Mouse (Mus musculus) stomach, embryonic 15.5 days (tissue): Measurements from ENCODE around the gene Dek. TPM values are rescaled to one million over a fixed set of nuclear protein-coding genes. Genes with fewer than 3 reads are reported as not detected.

Source experiments
- ATAC-seq: fragments of 200-750 bp; cut with Nextera tagmentation; 2 replicates; pipeline ENCODE4 v1.8.0; 2017; ENCODE audit warnings: low read depth, moderate number of reproducible peaks, moderate TSS enrichment; ENCODE audit not compliant: insufficient read depth, low FRiP score
- H3K27ac ChIP-seq: fragments of 300-500 bp; sonication (generic); 2 replicates; pipeline ENCODE4 v1.5.1; 2015; ENCODE audit warnings: mild to moderate bottlenecking, inconsistent platforms
- H3K27me3 ChIP-seq: fragments of 300-500 bp; sonication (generic); replicated peaks from 2 replicates; pipeline ENCODE4 v1.6.1; 2015; ENCODE audit warnings: inconsistent platforms
- H3K36me3 ChIP-seq: fragments of 300-500 bp; sonication (generic); 2 replicates; pipeline ENCODE4 v1.6.1; 2015; ENCODE audit warnings: inconsistent platforms
- H3K4me1 ChIP-seq: fragments of 300-500 bp; sonication (generic); 2 replicates; pipeline ENCODE4 v1.6.1; 2015; ENCODE audit warnings: inconsistent platforms
- H3K4me2 ChIP-seq: fragments of 300-500 bp; sonication (generic); 2 replicates; pipeline ENCODE4 v1.6.1; 2015; ENCODE audit warnings: mild to moderate bottlenecking, inconsistent platforms
- H3K4me3 ChIP-seq: fragments of 300-500 bp; sonication (generic); replicated peaks from 2 replicates; pipeline ENCODE4 v1.5.1; 2015; ENCODE audit warnings: inconsistent platforms
- H3K9ac ChIP-seq: fragments of 300-500 bp; sonication (generic); 2 replicates; pipeline ENCODE4 v1.6.1; 2015; ENCODE audit warnings: inconsistent platforms
- H3K9me3 ChIP-seq: fragments of 300-500 bp; sonication (generic); 2 replicates; pipeline ENCODE4 v1.6.1; 2016; ENCODE audit warnings: inconsistent platforms
- WGBS: fragments of 180-500 bp; shearing (Covaris S2); methylation state at CpG from one replicate; pipeline ENCODE4 v1.1.7; 2015; 5-methylcytosine and 5-hydroxymethylcytosine counted together
- polyA plus RNA-seq: library from polyadenylated mRNA; unstranded; fragments of >200 nt; fragmentation: Nextera tagmentation; extraction: Ambion mirVana; gene quantifications from 2 replicates; pipeline ENCODE4 v1.2.1, GENCODE M21; 2015

Gene Dek
- polyA plus RNA-seq, 1 experiment from 2014 or later, result 291 TPM

DNA sequence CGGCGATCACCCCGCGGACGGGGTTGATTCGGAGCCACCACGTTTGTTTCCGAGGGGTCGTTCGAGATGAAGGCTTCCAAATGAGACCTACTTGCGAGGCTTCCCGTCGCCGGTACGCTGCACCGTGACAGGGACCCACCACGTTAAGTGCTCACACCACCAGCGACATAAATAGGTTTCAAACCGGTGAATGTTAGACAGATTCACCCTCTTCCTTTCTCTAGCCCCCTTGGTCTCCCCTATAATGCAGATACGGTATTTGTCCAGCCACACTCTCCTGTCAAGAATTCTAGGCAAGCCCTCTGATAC, 533 bp upstream of the Dek start:
- H3K9me3 ChIP-seq, result no peaks in the 10 kb centered on the region
- H3K36me3 ChIP-seq, result no peaks in the 10 kb centered on the region
- WGBS, result under 1% methylated on average over 20 of the region's 20 CpGs
- H3K9ac ChIP-seq, result peak overlapping the region; percentile 59
- H3K4me3 ChIP-seq, result peak overlapping the region; percentile 96
- H3K27ac ChIP-seq, result peak overlapping the region; percentile 100
- peaks cover 14% of the 10 kb centered on the region for H3K4me1 ChIP-seq
- peak overlapping the region; percentile 74 for H3K4me2 ChIP-seq
- H3K27me3 ChIP-seq, result no peaks in the 10 kb centered on the region
- no peak for ATAC-seq

- WGBS, result under 1% methylated on average over 25 of the region's 25 CpGs
- peak overlapping the region; percentile 74 for H3K4me2 ChIP-seq
- no peak for ATAC-seq
- H3K4me3 ChIP-seq, result peak overlapping the region; percentile 96
- no peaks in the 10 kb centered on the region for H3K27me3 ChIP-seq
- peaks cover 3% of the 10 kb centered on the region; the same call in 1 of the 2 replicates for H3K36me3 ChIP-seq
- peak overlapping the region; percentile 87 for H3K9ac ChIP-seq
- no peaks in the 10 kb centered on the region for H3K9me3 ChIP-seq
- peaks cover 14% of the 10 kb centered on the region for H3K4me1 ChIP-seq
- H3K27ac ChIP-seq, result peak overlapping the region; percentile 100
Measured at GRCm38 (mm10) chr13:47104856-47105541, 1.0 kb downstream of the Dek start.

- peaks cover 5% of the 10 kb centered on the region; the same call in 1 of the 2 replicates for H3K36me3 ChIP-seq
- H3K9ac ChIP-seq, result no peak overlapping the region
- no peaks in the 10 kb centered on the region for H3K9me3 ChIP-seq
- H3K27me3 ChIP-seq, result no peaks in the 10 kb centered on the region
- no peak overlapping the region for H3K27ac ChIP-seq
- no peak for ATAC-seq
- 20% methylated on average over 2 of the region's 2 CpGs for WGBS
- peaks cover 14% of the 10 kb centered on the region for H3K4me1 ChIP-seq
- H3K4me3 ChIP-seq, result peak overlapping the region; percentile 96
- H3K4me2 ChIP-seq, result peak overlapping the region; percentile 74
Measured at GRCm38 (mm10) chr13:47104146-47104545, 1.9 kb downstream of the Dek start.

GRCm38 (mm10) chr13:47100587-47100986, 5.4 kb downstream of the Dek start:
- no peak overlapping the region for H3K4me2 ChIP-seq
- no peaks in the 10 kb centered on the region for H3K27me3 ChIP-seq
- H3K4me3 ChIP-seq, result no peak overlapping the region
- peaks cover 16% of the 10 kb centered on the region for H3K36me3 ChIP-seq
- peaks cover 14% of the 10 kb centered on the region for H3K4me1 ChIP-seq
- H3K9ac ChIP-seq, result no peak overlapping the region
- 88% methylated on average over 2 of the region's 2 CpGs for WGBS
- no peaks in the 10 kb centered on the region for H3K9me3 ChIP-seq
- no peak for ATAC-seq
- H3K27ac ChIP-seq, result no peak overlapping the region

DNA sequence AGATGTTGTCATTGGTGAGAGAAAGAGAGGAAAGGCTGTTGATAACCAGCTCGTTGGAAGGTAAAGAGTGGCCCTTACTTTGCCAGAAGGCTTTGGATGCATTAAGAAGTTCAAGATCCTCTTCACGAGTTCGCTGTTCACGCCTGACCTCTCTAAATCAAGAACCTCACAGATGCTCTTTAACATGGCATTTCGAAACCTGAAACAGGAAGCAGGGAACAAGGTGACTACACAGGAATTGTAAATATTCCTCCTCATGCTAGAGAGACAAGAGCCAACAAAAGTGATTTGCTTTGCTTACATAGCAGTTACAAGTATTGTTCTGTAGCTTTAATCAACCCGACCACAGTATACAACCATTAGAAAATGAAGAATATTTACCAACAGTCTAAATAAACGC, 6.7 kb downstream of the Dek start:
- Histone ChIP-seq H3K9ac (no peak overlapping the region), H3K27ac (no peak overlapping the region), H3K27me3 (no peaks in the 10 kb centered on the region), H3K36me3 (peaks cover 22% of the 10 kb centered on the region), H3K4me3 (no peak overlapping the region), H3K9me3 (no peaks in the 10 kb centered on the region), H3K4me2 (no peak overlapping the region), H3K4me1 (peaks cover 12% of the 10 kb centered on the region)
- no peak for ATAC-seq
- 74% methylated on average over 7 of the region's 7 CpGs for WGBS

DNA sequence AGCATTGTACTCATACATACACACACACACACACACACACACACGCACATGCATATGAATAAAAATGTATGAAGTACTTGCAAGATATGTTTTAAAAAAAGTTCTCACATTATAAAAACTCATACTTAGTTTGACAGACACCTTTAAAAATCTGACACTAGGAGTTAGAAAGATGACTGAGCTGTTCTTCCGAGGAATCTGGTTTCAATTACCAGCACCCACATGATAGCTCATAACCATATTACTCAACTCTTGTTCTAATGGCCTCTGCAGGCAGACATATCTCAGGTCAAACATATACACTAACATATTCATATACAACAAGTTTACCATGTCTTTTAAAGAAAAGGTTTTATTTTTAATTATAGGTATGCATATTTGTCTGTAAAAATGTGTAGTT, 9.4 kb downstream of the Dek start:
- WGBS, result 79% methylated on average over 2 of the region's 2 CpGs
- H3K27me3 ChIP-seq, result no peaks in the 10 kb centered on the region
- H3K9ac ChIP-seq, result no peak overlapping the region
- peaks cover 27% of the 10 kb centered on the region for H3K36me3 ChIP-seq
- H3K27ac ChIP-seq, result no peak overlapping the region
- H3K4me1 ChIP-seq, result no peaks in the 10 kb centered on the region
- no peak for ATAC-seq
- no peak overlapping the region for H3K4me2 ChIP-seq
- H3K9me3 ChIP-seq, result no peaks in the 10 kb centered on the region
- no peak overlapping the region for H3K4me3 ChIP-seq

GRCm38 (mm10) chr13:47093791-47094190, 12.2 kb downstream of the Dek start:
- Histone ChIP-seq H3K9ac (no peak overlapping the region), H3K9me3 (no peaks in the 10 kb centered on the region), H3K36me3 (peaks cover 26% of the 10 kb centered on the region), H3K27ac (no peak overlapping the region), H3K4me3 (no peak overlapping the region), H3K27me3 (no peaks in the 10 kb centered on the region), H3K4me2 (no peak overlapping the region), H3K4me1 (no peaks in the 10 kb centered on the region)
- 87% methylated on average over 2 of the region's 2 CpGs for WGBS
- no peak for ATAC-seq

GRCm38 (mm10) chr13:47089271-47089670, 16.7 kb downstream of the Dek start:
- H3K9me3 ChIP-seq, result no peaks in the 10 kb centered on the region
- H3K9ac ChIP-seq, result no peak overlapping the region
- no peaks in the 10 kb centered on the region for H3K27me3 ChIP-seq
- 79% methylated on average over 2 of the region's 2 CpGs for WGBS
- H3K36me3 ChIP-seq, result peaks cover 18% of the 10 kb centered on the region
- no peak for ATAC-seq
- H3K4me1 ChIP-seq, result no peaks in the 10 kb centered on the region
- H3K4me2 ChIP-seq, result no peak overlapping the region
- H3K27ac ChIP-seq, result no peak overlapping the region
- no peak overlapping the region for H3K4me3 ChIP-seq

GRCm38 (mm10) chr13:47088433-47088832, 17.6 kb downstream of the Dek start:
- Histone ChIP-seq H3K27ac (no peak overlapping the region), H3K9ac (no peak overlapping the region), H3K27me3 (no peaks in the 10 kb centered on the region), H3K36me3 (peaks cover 13% of the 10 kb centered on the region; the same call in 1 of the 2 replicates), H3K4me3 (no peak overlapping the region), H3K4me1 (no peaks in the 10 kb centered on the region), H3K9me3 (no peaks in the 10 kb centered on the region), H3K4me2 (no peak overlapping the region)
- WGBS, result 96% methylated on average over 1 of the region's 1 CpGs
- no peak for ATAC-seq

GRCm38 (mm10) chr13:47080905-47081505, 25.0 kb downstream of the Dek start:
- peaks cover 10% of the 10 kb centered on the region; the same call in 1 of the 2 replicates for H3K36me3 ChIP-seq
- ATAC-seq, result no peak
- H3K27me3 ChIP-seq, result no peaks in the 10 kb centered on the region
- no peaks in the 10 kb centered on the region for H3K9me3 ChIP-seq
- H3K9ac ChIP-seq, result no peak overlapping the region
- H3K4me1 ChIP-seq, result no peaks in the 10 kb centered on the region
- H3K4me2 ChIP-seq, result no peak overlapping the region
- no peak overlapping the region for H3K4me3 ChIP-seq
- no peak overlapping the region for H3K27ac ChIP-seq
- WGBS, result 86% methylated on average over 4 of the region's 4 CpGs

GRCm38 (mm10) chr13:47078799-47079198, 27.2 kb downstream of the Dek start:
- Histone ChIP-seq H3K36me3 (peaks cover 18% of the 10 kb centered on the region), H3K4me1 (no peaks in the 10 kb centered on the region), H3K4me3 (no peak overlapping the region), H3K27ac (no peak overlapping the region), H3K27me3 (no peaks in the 10 kb centered on the region), H3K9me3 (no peaks in the 10 kb centered on the region), H3K9ac (no peak overlapping the region), H3K4me2 (no peak overlapping the region)
- ATAC-seq, result no peak
- 77% methylated on average over 5 of the region's 5 CpGs for WGBS

DNA sequence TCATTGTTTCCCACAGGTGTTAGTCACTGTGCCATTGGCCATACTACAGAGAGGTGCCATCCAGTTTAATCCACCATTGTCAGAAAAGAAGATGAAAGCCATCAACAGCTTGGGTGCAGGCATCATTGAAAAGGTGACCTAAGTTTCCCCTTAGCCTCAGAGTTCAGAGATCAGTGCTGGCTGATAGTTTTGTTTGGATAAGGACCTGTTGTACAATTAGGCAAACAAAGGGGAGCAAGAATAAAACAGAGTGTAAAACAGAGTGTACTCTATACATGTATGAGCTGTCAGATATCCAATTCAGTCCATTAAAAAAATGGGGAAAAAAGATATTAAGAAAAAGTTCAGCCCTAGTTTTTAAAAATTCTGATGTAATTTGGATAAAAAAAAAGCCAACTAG, 28.6 kb downstream of the Dek start:
- Histone ChIP-seq H3K9me3 (no peaks in the 10 kb centered on the region), H3K9ac (no peak overlapping the region), H3K4me1 (no peaks in the 10 kb centered on the region), H3K27me3 (no peaks in the 10 kb centered on the region), H3K36me3 (peaks cover 24% of the 10 kb centered on the region), H3K4me3 (no peak overlapping the region), H3K4me2 (no peak overlapping the region), H3K27ac (no peak overlapping the region)
- ATAC-seq, result no peak
